Mouse (Mus musculus) liver, embryonic 14.5 days (tissue): ENCODE results near the gene Sec24a. TPM values are rescaled to one million over a fixed set of nuclear protein-coding genes. Genes with fewer than 3 reads are reported as not detected.

ENCODE experiments used
- ATAC-seq: fragments of 200-750 bp; cut with Nextera tagmentation; 2 replicates; pipeline ENCODE4 v1.8.0; 2017; ENCODE audit warnings: moderate number of reproducible peaks, mild to moderate bottlenecking, moderate library complexity; ENCODE audit not compliant: insufficient read depth
- DNase-seq, 3 experiments: peaks; one replicate each; pipeline ENCODE4 v3.0.0-alpha.2; 2012 to 2013; ENCODE audit warnings: low read depth in 3 of 3, low spot score in 3 of 3
- H3K27ac ChIP-seq: fragments of 300-500 bp; sonication (generic); 2 replicates; pipeline ENCODE4 v1.5.1; 2014; ENCODE audit warnings: moderate library complexity, mild to moderate bottlenecking, control low read depth, inconsistent platforms
- H3K27me3 ChIP-seq: fragments of 300-500 bp; sonication (generic); 2 replicates; pipeline ENCODE4 v1.6.1; 2014; ENCODE audit warnings: mild to moderate bottlenecking, low read length, moderate library complexity; ENCODE audit not compliant: control insufficient read depth, insufficient read depth
- H3K36me3 ChIP-seq: fragments of 300-500 bp; sonication (generic); replicated peaks from 2 replicates; pipeline ENCODE4 v1.6.1; 2014; ENCODE audit warnings: low read depth; ENCODE audit not compliant: control insufficient read depth, insufficient read depth
- H3K4me1 ChIP-seq, 2 experiments: fragments of 200-500 bp in 1 of 2; fragments of 300-500 bp in 1 of 2; sonication (generic) in 1 of 2; replicated peaks; 2 replicates each; pipeline ENCODE4 v1.6.1; 2012 to 2014; ENCODE audit warnings: antibody characterized with exemption in 1 of 2, inconsistent platforms in 1 of 2, low read length in 1 of 2; ENCODE audit not compliant: control insufficient read depth in 2 of 2, insufficient read depth in 2 of 2
- H3K4me2 ChIP-seq: fragments of 300-500 bp; sonication (generic); 2 replicates; pipeline ENCODE4 v1.6.1; 2014; ENCODE audit warnings: low read depth, mild to moderate bottlenecking, control low read depth, moderate library complexity
- H3K4me3 ChIP-seq, 2 experiments: fragments of 200-500 bp in 1 of 2; fragments of 300-500 bp in 1 of 2; sonication (generic) in 1 of 2; 2 replicates each; pipeline ENCODE4 v1.5.1; 2012 to 2014; ENCODE audit warnings: low read depth in 2 of 2, low read length in 2 of 2, mild to moderate bottlenecking in 2 of 2, control low read depth in 1 of 2, inconsistent platforms in 1 of 2, moderate library complexity in 1 of 2; ENCODE audit not compliant: insufficient read depth in 1 of 2
- H3K9ac ChIP-seq: fragments of 300-500 bp; sonication (generic); replicated peaks from 2 replicates; pipeline ENCODE4 v1.6.1; 2014; ENCODE audit warnings: mild to moderate bottlenecking, control low read depth, moderate library complexity
- H3K9me3 ChIP-seq: fragments of 300-500 bp; sonication (generic); 2 replicates; pipeline ENCODE4 v1.6.1; 2016; ENCODE audit warnings: low read length, mixed read lengths; ENCODE audit not compliant: control insufficient read depth
- CTCF ChIP-seq: IDR thresholded peaks from 2 replicates; pipeline ENCODE4 v1.5.1; 2016; ENCODE audit warnings: antibody characterized with exemption, low read depth, control low read depth
- EP300 ChIP-seq: IDR thresholded peaks from 2 replicates; pipeline ENCODE4 v1.6.1; 2016; ENCODE audit warnings: antibody characterized with exemption, low read depth
- WGBS: fragments of 180-500 bp; shearing (Covaris S2); extraction: QIAGEN DNeasy Blood & Tissue Kit; methylation state at CpG from one replicate; pipeline ENCODE4 v1.1.7; 2014; ENCODE audit not compliant: insufficient replicate concordance; 5-methylcytosine and 5-hydroxymethylcytosine counted together
- polyA plus RNA-seq, 2 experiments: library from polyadenylated mRNA; depleted of rRNA in 1 of 2; stranded (reverse) in 1 of 2; unstranded in 1 of 2; fragments of >200 nt; fragmentation: Nextera tagmentation in 1 of 2; extraction: Ambion mirVana in 1 of 2; gene quantifications; 2 replicates each; pipeline versions ENCODE4 v1.2.1 to v1.2.3; 2012 to 2014

The Sec24a gene
- polyA plus RNA-seq, 2 experiments = 3.7 to 6.2 TPM

DNA sequence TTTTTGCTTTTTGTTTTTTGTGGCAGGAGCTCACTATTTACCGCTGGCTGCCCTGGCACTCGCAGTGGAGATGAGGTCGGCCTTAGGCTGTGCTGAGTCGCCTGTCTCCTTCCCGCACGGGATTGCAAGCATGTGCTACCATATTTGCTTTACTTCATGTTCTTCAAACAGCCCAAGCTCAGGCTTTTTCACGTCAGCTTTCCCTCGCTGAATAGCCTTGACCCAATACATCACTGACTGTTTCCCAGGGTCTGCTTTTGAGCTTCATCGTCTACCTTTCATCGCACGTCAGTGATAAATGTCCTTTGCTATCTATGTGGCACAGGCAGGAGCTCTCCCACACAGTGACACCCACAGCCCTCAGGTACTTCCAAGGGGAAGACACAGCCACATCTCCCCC, 42.4 kb downstream of the Sec24a start:
- Histone ChIP-seq H3K27ac (no peak overlapping the region), H3K9me3 (no peaks in the 10 kb centered on the region), H3K9ac (no peak overlapping the region), H3K4me2 (no peak overlapping the region), H3K27me3 (no peaks in the 10 kb centered on the region), H3K4me3 (no peak overlapping the region), H3K4me1 (no peaks in the 10 kb centered on the region), H3K36me3 (peaks cover 19% of the 10 kb centered on the region)
- TF ChIP-seq CTCF (no peak), EP300 (no peak)
- WGBS = 86% methylated on average over 11 of the region's 11 CpGs
- DNase-seq (no peak), ATAC-seq (no peak)

DNA sequence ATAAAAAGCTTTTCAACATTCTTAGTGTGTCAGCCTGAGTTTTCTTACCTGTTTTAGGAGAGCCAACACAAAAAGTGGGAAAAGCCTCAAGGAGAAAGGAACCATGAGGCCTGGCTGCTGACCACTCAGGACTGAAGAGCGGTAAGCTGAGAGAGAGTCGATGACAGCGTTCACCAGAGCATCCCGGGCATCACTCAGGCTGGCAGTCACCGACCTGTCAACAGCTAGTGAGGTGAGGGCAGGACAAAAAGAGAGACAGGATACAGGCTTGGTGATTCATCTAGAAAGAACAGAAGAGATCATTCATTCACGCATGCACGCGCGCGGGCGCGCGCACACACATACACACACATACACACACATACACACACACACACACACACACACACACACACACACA, 56.4 kb downstream of the Sec24a start:
- Histone ChIP-seq H3K27me3 (no peaks in the 10 kb centered on the region), H3K9me3 (no peaks in the 10 kb centered on the region), H3K4me3 (no peak overlapping the region), H3K4me1 (no peaks in the 10 kb centered on the region), H3K9ac (no peak overlapping the region), H3K27ac (no peak overlapping the region), H3K4me2 (no peak overlapping the region), H3K36me3 (peaks cover 23% of the 10 kb centered on the region)
- WGBS = 94% methylated on average over 13 of the region's 13 CpGs
- TF ChIP-seq EP300 = no peak
- DNase-seq (no peak), ATAC-seq (no peak)

DNA sequence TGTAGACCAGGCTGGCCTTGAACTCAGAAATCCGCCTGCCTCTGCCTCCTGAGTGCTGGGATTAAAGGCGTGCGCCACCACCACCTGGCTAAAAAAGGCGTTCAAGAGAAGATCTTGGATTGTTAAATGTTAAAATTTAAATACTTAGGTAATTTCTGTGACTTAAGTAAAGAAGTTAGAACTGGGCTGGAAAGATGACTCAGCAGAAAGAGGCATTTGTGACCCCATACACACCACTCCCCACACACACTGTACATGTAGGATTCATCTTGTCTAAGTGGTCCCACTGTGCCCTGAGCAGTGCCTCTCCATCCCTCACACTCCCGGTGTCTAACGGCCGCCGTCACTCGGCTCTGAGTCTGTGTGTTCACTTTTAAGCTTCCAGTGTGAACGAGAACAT, 57.0 kb downstream of the Sec24a start:
- Histone ChIP-seq H3K27me3 (no peaks in the 10 kb centered on the region), H3K27ac (no peak overlapping the region), H3K4me1 (no peaks in the 10 kb centered on the region), H3K9ac (no peak overlapping the region), H3K4me2 (no peak overlapping the region), H3K36me3 (peaks cover 26% of the 10 kb centered on the region), H3K4me3 (no peak overlapping the region), H3K9me3 (no peaks in the 10 kb centered on the region)
- TF ChIP-seq CTCF = no peak
- TF ChIP-seq EP300 = no peak
- no peak for DNase-seq
- 82% methylated on average over 10 of the region's 10 CpGs for WGBS
- no peak for ATAC-seq

DNA sequence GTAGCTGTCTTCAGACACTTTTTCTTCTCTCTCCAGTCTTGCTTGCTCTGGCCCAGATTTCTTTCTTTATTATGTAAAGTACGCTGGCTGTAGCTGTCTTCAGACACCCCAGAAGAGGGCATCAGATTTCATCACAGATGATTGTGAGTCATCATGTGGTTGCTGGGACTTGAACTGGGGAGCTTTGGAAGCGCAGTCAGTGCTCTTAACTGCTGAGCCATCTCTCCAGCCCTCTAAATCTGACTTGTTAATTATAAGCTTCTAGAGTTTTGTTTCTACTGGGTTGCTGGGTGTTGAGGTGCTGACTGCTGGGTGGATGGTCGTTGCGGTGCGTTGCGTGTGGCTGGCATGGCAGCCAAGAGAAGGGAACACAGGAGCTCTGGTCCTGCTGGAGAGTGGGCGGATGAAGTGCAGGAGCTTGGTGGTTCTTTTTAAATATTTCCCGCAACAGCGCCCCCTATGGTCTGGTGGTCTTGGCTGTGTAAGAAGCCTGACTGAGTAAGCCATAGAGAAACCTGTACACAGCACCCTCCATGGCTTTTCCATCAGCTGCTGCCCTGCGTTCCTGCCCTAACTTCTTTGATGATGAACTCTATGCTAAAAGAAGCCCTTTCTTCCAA, 59.9 kb downstream of the Sec24a start:
- peaks cover 36% of the 10 kb centered on the region for H3K36me3 ChIP-seq
- no peak overlapping the region for H3K27ac ChIP-seq
- no peak overlapping the region for H3K9ac ChIP-seq
- H3K27me3 ChIP-seq = no peaks in the 10 kb centered on the region
- ATAC-seq (no peak), DNase-seq (peak; percentile 22 to 33 (median 32))
- H3K4me1 ChIP-seq = no peaks in the 10 kb centered on the region
- 69% methylated on average over 10 of the region's 10 CpGs for WGBS
- H3K4me3 ChIP-seq = no peak overlapping the region
- H3K4me2 ChIP-seq = no peak overlapping the region
- TF ChIP-seq CTCF (peak; percentile 55), EP300 (no peak)
- no peaks in the 10 kb centered on the region for H3K9me3 ChIP-seq

DNA sequence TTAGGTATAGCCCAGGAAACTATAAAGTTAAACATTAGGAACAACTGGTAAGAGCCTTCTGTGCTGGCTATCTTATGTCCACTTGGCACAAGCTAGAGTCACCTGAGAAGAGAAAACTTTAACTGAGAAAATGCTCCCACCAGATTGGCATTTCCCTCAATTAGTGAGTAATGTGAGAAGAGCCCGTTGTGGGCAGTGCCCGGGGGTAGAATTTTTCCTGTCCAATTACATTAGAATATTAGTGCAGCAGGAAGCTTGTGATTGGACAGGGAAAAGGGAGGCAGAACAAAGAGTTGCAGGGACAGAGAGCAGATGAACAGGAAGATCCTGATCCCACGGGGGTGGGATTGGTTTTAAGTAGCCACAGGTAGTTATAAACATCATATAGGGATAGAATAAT, 60.6 kb downstream of the Sec24a start:
- WGBS = 62% methylated on average over 3 of the region's 3 CpGs
- no peaks in the 10 kb centered on the region for H3K4me1 ChIP-seq
- no peak overlapping the region for H3K4me2 ChIP-seq
- peaks cover 40% of the 10 kb centered on the region for H3K36me3 ChIP-seq
- no peaks in the 10 kb centered on the region for H3K9me3 ChIP-seq
- ATAC-seq = no peak
- H3K27me3 ChIP-seq = no peaks in the 10 kb centered on the region
- H3K27ac ChIP-seq = no peak overlapping the region
- H3K4me3 ChIP-seq = no peak overlapping the region
- no peak overlapping the region for H3K9ac ChIP-seq
- TF ChIP-seq CTCF = no peak
- TF ChIP-seq EP300 = no peak
- no peak for DNase-seq
